Comparison of ENCODE assay signal across 12 mouse cellular contexts in the genomic region with DNA sequence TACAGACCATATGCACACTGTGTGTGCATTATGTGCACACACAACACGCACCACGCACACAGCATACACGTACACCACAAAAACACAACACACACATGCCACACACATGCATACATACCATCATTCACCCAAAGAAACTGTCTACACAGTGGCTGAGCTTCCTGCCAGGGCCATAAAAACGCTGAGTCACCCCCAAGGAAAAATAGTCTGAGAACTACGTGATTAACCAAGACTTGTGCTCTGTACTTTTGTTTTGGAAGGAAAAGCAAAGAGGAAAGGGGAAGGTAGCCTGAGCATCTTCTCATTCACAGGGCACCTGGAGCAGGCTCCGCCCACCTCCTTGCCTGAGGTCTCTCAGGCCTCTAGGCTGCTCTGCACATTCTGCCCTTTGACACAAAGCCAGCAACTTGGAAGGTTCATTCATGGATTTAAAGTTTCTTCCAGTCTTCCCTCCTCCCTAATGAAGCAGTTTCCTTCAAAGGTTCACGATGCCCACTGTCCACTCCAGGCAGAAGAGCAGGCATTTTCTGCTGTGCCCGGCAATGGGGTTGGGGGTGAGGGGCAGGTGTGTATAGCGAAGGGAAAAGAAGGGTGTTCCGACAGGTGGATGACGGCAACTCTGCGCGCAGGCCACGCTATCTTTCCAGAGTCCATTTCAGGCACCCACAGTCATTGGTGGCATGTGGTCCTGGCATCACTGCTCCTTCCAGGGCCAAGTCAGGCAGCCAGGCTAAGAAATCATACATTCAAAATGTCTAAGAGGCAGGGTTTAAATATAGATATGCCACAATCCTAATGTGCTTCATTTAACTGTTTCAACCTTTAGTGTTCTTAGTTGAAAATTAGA.
DNase-seq lines count a peak whose midpoint lies in the region; ATAC-seq and TF ChIP-seq lines count a peak whose summit lies in the region.
"Had no signal": no experiment of that assay in that cellular context is flagged by ENCODE, and none has a peak within 500 bp of the region (broad histone marks: within the 10 kb centered on the region; RNA-seq: fewer than 3 reads in every experiment).

No protein-coding gene starts in this region.

- TF ChIP-seq CTCF in CH12.LX (conservative IDR thresholded peaks at IDR 0.05 in 1 of 2, IDR thresholded peaks at IDR 0.05 in 1 of 2; ENCODE audit: low read depth in 2 of 2, low read length in 2 of 2): no peak
- TF ChIP-seq CTCF in kidney, postnatal 0 days (IDR thresholded peaks at IDR 0.05; ENCODE audit: low read depth): no peak

- H3K4me2 ChIP-seq in intestine, embryonic 14.5 days (ENCODE audit: low read length): no peak overlapping the region
- H3K4me2 ChIP-seq in intestine, embryonic 15.5 days (replicated peaks): no peak overlapping the region
- H3K4me2 ChIP-seq in CH12.LX (ENCODE audit: insufficient read depth, low read depth, poor library complexity, severe bottlenecking): no peak overlapping the region
- no peak overlapping the region for H3K4me2 ChIP-seq in kidney, postnatal 0 days (ENCODE audit: low read length)
- H3K4me2 ChIP-seq in midbrain, embryonic 16.5 days (ENCODE audit: low read length): no peak overlapping the region
- H3K4me2 ChIP-seq: stomach, embryonic 15.5 days had no signal

- TF ChIP-seq POLR2A in CH12.LX (IDR thresholded peaks at IDR 0.05; ENCODE audit: low read depth, low read length): no peak

- H3K4me1 ChIP-seq in intestine, embryonic 14.5 days (replicated peaks; ENCODE audit: control insufficient read depth, insufficient read depth, low read length): peaks cover 10% of the 10 kb centered on the region
- peaks cover 13% of the 10 kb centered on the region for H3K4me1 ChIP-seq in intestine, embryonic 15.5 days (replicated peaks)
- peaks cover 8 to 41% of the 10 kb centered on the region in 2 experiments for H3K4me1 ChIP-seq in CH12.LX (ENCODE audit: control insufficient read depth in 1 of 2, insufficient read depth in 2 of 2)
- H3K4me1 ChIP-seq in kidney, postnatal 0 days (replicated peaks; ENCODE audit: insufficient read depth, low read length): 0 out of 2 replicates have a peak, but pooled peaks cover 3% of the 10 kb centered on the region
- peaks cover 15% of the 10 kb centered on the region for H3K4me1 ChIP-seq in midbrain, embryonic 16.5 days (ENCODE audit: control insufficient read depth, insufficient read depth, low read length)

- no peaks in the 10 kb centered on the region for H3K27me3 ChIP-seq in intestine, embryonic 14.5 days (replicated peaks; ENCODE audit: control insufficient read depth, insufficient read depth, low read length)
- no peaks in the 10 kb centered on the region for H3K27me3 ChIP-seq in intestine, embryonic 15.5 days (replicated peaks)
- H3K27me3 ChIP-seq in CH12.LX (replicated peaks): no peaks in the 10 kb centered on the region
- H3K27me3 ChIP-seq in kidney, postnatal 0 days (ENCODE audit: insufficient read depth, low read length): no peaks in the 10 kb centered on the region
- H3K27me3 ChIP-seq in midbrain, embryonic 16.5 days (ENCODE audit: control insufficient read depth, insufficient read depth, low read depth, low read length): no peaks in the 10 kb centered on the region
- H3K27me3 ChIP-seq: Patski; stomach, embryonic 15.5 days had no signal

- DNase-seq in intestine, embryonic 14.5 days (ENCODE audit: low spot score): no peak
- no peak for DNase-seq in CH12.LX (ENCODE audit: extremely low read depth)
- DNase-seq in adrenal gland, postnatal 36 days: peak; percentile 42 to 44
- peak; percentile 44 for DNase-seq in kidney, postnatal 0 days (ENCODE audit: low spot score)
- no peak for DNase-seq in right cerebral cortex, postnatal 4 days
- DNase-seq in thymus, postnatal 36 days: no peak
- DNase-seq: layer of hippocampus, adult 9-11 months had no signal

- H3K9ac ChIP-seq in intestine, embryonic 14.5 days (ENCODE audit: low read length): no peak overlapping the region
- no peak overlapping the region for H3K9ac ChIP-seq in intestine, embryonic 15.5 days
- no peak overlapping the region for H3K9ac ChIP-seq in CH12.LX (ENCODE audit: insufficient read depth, low read depth)
- H3K9ac ChIP-seq in kidney, postnatal 0 days (ENCODE audit: low read depth, low read length): no peak overlapping the region
- no peak overlapping the region for H3K9ac ChIP-seq in midbrain, embryonic 16.5 days (ENCODE audit: low read depth, low read length)
- H3K9ac ChIP-seq: liver, embryonic 14.5 days; stomach, embryonic 15.5 days had no signal

- H3K9me3 ChIP-seq in intestine, embryonic 14.5 days (ENCODE audit: control insufficient read depth, low read length): no peaks in the 10 kb centered on the region
- no peaks in the 10 kb centered on the region for H3K9me3 ChIP-seq in intestine, embryonic 15.5 days
- H3K9me3 ChIP-seq in CH12.LX (replicated peaks; ENCODE audit: low read length): no peaks in the 10 kb centered on the region
- H3K9me3 ChIP-seq in kidney, postnatal 0 days (replicated peaks; ENCODE audit: low read length): no peaks in the 10 kb centered on the region
- H3K9me3 ChIP-seq in midbrain, embryonic 16.5 days (replicated peaks; ENCODE audit: control insufficient read depth, low read length, poor library complexity, severe bottlenecking): no peaks in the 10 kb centered on the region
- H3K9me3 ChIP-seq: stomach, embryonic 15.5 days had no signal

- H3K4me3 ChIP-seq in intestine, embryonic 14.5 days (ENCODE audit: low read depth, low read length): no peak overlapping the region
- H3K4me3 ChIP-seq in intestine, embryonic 15.5 days (replicated peaks): no peak overlapping the region
- peak overlapping the region in 1 of 3 experiments; percentile 20 for H3K4me3 ChIP-seq in CH12.LX (replicated peaks in 1 of 3; ENCODE audit: low read depth in 2 of 3, low read length in 2 of 3, poor library complexity in 1 of 3)
- no peak overlapping the region for H3K4me3 ChIP-seq in kidney, postnatal 0 days (replicated peaks; ENCODE audit: low read depth, low read length)
- H3K4me3 ChIP-seq in midbrain, embryonic 16.5 days (ENCODE audit: low read depth, low read length): no peak overlapping the region
- H3K4me3 ChIP-seq: stomach, embryonic 15.5 days had no signal

- WGBS in intestine, embryonic 14.5 days: 79% methylated on average over 14 of the region's 14 CpGs
- 76% methylated on average over 14 of the region's 14 CpGs for WGBS in intestine, embryonic 15.5 days
- WGBS in kidney, postnatal 0 days: 79% methylated on average over 14 of the region's 14 CpGs
- 90% methylated on average over 14 of the region's 14 CpGs for WGBS in midbrain, embryonic 16.5 days

- no peak overlapping the region for H3K27ac ChIP-seq in intestine, embryonic 14.5 days (ENCODE audit: low read depth)
- no peak overlapping the region for H3K27ac ChIP-seq in intestine, embryonic 15.5 days
- H3K27ac ChIP-seq in CH12.LX (ENCODE audit: insufficient read depth, low read depth): no peak overlapping the region
- no peak overlapping the region; the same call in 1 of the 2 replicates for H3K27ac ChIP-seq in kidney, postnatal 0 days
- no peak overlapping the region for H3K27ac ChIP-seq in midbrain, embryonic 16.5 days (ENCODE audit: low read length)
- H3K27ac ChIP-seq: liver, embryonic 14.5 days; stomach, embryonic 15.5 days had no signal

- in situ Hi-C loops in CH12.LX (cut with MboI; ENCODE audit: low pct_ligation_motif_present, low pct_unique_long_range_greater_than_20kb, low sequenced_read_pairs): no loop called here

- ATAC-seq in intestine, embryonic 14.5 days (replicated peaks; ENCODE audit: low FRiP score, low TSS enrichment, low read depth): peak; percentile 32; the same call in 1 of the 2 replicates
- ATAC-seq in intestine, embryonic 15.5 days: no peak; the same call in 1 of the 2 replicates
- no peak; the same call in 1 of the 2 replicates for ATAC-seq in kidney, postnatal 0 days (replicated peaks; ENCODE audit: low FRiP score, low read depth)
- ATAC-seq in midbrain, embryonic 16.5 days: no peak
- ATAC-seq: Patski had no signal

- no peak for TF ChIP-seq EP300 in CH12.LX (IDR thresholded peaks at IDR 0.05; ENCODE audit: low read length)

- no peaks in the 10 kb centered on the region for H3K36me3 ChIP-seq in intestine, embryonic 14.5 days (ENCODE audit: control insufficient read depth, insufficient read depth, low read length)
- H3K36me3 ChIP-seq in intestine, embryonic 15.5 days: no peaks in the 10 kb centered on the region
- no peaks in the 10 kb centered on the region for H3K36me3 ChIP-seq in CH12.LX (replicated peaks in 1 of 2; ENCODE audit: control insufficient read depth in 1 of 2, insufficient read depth in 1 of 2, low read length in 1 of 2)
- no peaks in the 10 kb centered on the region for H3K36me3 ChIP-seq in kidney, postnatal 0 days (ENCODE audit: insufficient read depth, low read length)
- H3K36me3 ChIP-seq in midbrain, embryonic 16.5 days (ENCODE audit: control insufficient read depth, insufficient read depth, low read length): no peaks in the 10 kb centered on the region
- H3K36me3 ChIP-seq: stomach, embryonic 15.5 days had no signal

- no peak for TF ChIP-seq RAD21 in CH12.LX (IDR thresholded peaks at IDR 0.05; ENCODE audit: low read depth, low read length)

- dilution Hi-C loops in CH12.LX (cut with MboI; ENCODE audit: extremely low pct_ligation_motif_present, extremely low pct_unique_long_range_greater_than_20kb, low sequenced_read_pairs): no loop called here

- no peaks in the 10 kb centered on the region for H3K79me2 ChIP-seq in CH12.LX (replicated peaks; ENCODE audit: control insufficient read depth, extremely low read depth, insufficient read depth, poor library complexity, severe bottlenecking)

TF ChIP-seq in CH12.LX, 34 proteins besides CTCF, POLR2A, EP300 and RAD21:
- TF ChIP-seq ZMIZ1 (IDR thresholded peaks at IDR 0.05; ENCODE audit: low read depth, low read length) (no peak), MAFK (IDR thresholded peaks at IDR 0.05; ENCODE audit: insufficient replicate concordance, low read length) (peak; percentile 42; the same call in 1 of the 2 replicates), SIN3A (IDR thresholded peaks at IDR 0.05; ENCODE audit: low read length) (no peak)

Comparison
In these comparisons a context has a peak if more than half of its experiments do, and no peak if none do; other contexts are left out.
1. DNase-seq: peak in adrenal gland, postnatal 36 days (2 of 2) and kidney, postnatal 0 days (single experiment); none in intestine, embryonic 14.5 days (single experiment), CH12.LX (single experiment), right cerebral cortex, postnatal 4 days (single experiment) and thymus, postnatal 36 days (0 of 2).